Mouse (Mus musculus): Measurements from ENCODE around the gene Pom121l12. TPM values are rescaled to one million over a fixed set of nuclear protein-coding genes. Genes with fewer than 3 reads are reported as not detected.

Pom121l12 gene
- polyA plus RNA-seq (2015; fragmentation: Nextera tagmentation; extraction: Ambion mirVana), result not detected in 2 replicates

DNA sequence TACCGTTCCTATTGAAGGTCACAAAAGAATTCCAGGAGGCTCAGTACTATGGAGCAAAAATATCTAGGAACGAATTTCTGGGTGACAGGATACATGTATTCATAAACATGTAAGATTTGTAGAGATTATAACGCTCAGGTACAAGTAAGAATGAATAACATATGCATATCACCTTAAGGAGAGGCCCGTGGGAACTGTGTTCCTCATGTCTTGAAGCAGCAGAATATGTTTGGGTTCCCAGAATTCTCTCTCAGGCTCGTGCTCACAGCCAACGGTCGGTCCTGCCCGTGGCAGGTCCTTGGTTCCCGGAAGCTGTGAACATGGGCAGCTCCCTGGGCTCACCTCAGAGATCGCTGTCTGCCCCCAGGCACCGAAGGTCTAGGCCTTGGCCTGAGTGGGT, at the start of gene Pom121l12:
Gene Pom121l12 (plus strand): TSS at position 301 of the 400 bp plus-strand sequence.
- ATAC-seq (ENCODE audit: low FRiP score, low read depth), result no peak
- no peaks in the 10 kb centered on the region for H3K9me3 ChIP-seq
- no peaks in the 10 kb centered on the region for H3K36me3 ChIP-seq
- H3K27ac ChIP-seq, result no peak within 1 kb of the TSS
- H3K4me2 ChIP-seq (replicated peaks), result no peak within 1 kb of the TSS
- no peak within 1 kb of the TSS for H3K4me3 ChIP-seq
- no peaks in the 10 kb centered on the region for H3K4me1 ChIP-seq
- no peak within 1 kb of the TSS for H3K9ac ChIP-seq
- H3K27me3 ChIP-seq, result no peaks in the 10 kb centered on the region
- WGBS, result 87% methylated on average over 11 of the region's 11 CpGs

DNA sequence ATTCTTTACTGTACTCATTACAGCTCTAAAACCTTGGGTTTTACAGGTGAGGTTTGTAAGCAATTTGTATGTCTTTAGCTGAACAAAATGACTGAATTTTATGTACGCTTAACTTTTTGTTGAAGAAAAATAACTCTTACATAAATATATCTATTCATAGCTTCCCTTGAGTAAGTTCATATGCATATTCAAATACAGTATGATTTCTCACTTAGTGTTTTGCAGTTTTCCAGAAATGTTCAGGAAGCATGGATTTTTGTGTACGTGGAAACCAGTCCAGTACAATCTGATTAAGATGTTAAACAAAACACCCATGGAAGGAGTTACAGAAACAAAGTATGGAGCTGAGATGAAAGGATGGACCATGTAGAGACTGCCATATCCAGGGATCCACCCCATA, 12.8 kb downstream of the Pom121l12 start:
- no peak for ATAC-seq (ENCODE audit: low FRiP score, low read depth)
- Histone ChIP-seq H3K9ac (no peak overlapping the region), H3K27ac (no peak overlapping the region), H3K4me3 (no peak overlapping the region), H3K36me3 (no peaks in the 10 kb centered on the region), H3K4me1 (no peaks in the 10 kb centered on the region), H3K27me3 (no peaks in the 10 kb centered on the region), H3K4me2 (replicated peaks) (no peak overlapping the region), H3K9me3 (no peaks in the 10 kb centered on the region)
- 91% methylated on average over 2 of the region's 2 CpGs for WGBS

All from limb, embryonic 13.5 days (tissue).